Mouse (Mus musculus): ENCODE results near the gene Phldb1.

GRCm38 (mm10) chr9:44721154-44721876 lies 13.7 kb downstream of the Phldb1 start:
- TF ChIP-seq POLR2A (IDR thresholded peaks at IDR 0.05; ENCODE audit: low read depth, low read length) (peak; percentile 22; the same call in 1 of the 2 replicates), CTCF (IDR thresholded peaks at IDR 0.05; ENCODE audit: extremely low read depth, insufficient read length, insufficient replicate concordance, low read depth, low read length) (peak; percentile 38; the same call in 1 of the 2 replicates)

Data from small intestine, adult 2 months (tissue).